Mouse (Mus musculus) kidney, adult 2 months (tissue): ENCODE measurements at regions not wholly inside any gene's neighbourhood (a gene's known extent, or its start where the extent isn't known, plus 50 kb on each side); places are given as distances from the start of the nearest gene placed in this dataset.

Source experiments
- CTCF ChIP-seq: fragments of 200-500 bp; conservative IDR thresholded peaks from 2 replicates; pipeline ENCODE4 v1.5.1; 2011; ENCODE audit warnings: low read depth, mild to moderate bottlenecking, control low read depth, low read length, moderate library complexity, mixed read lengths; ENCODE audit not compliant: insufficient read depth, insufficient read length
- POLR2A ChIP-seq: fragments of 200-500 bp; IDR thresholded peaks from one replicate; pipeline ENCODE4 v1.6.1; 2011; ENCODE audit warnings: low read depth, low read length, control low read depth

DNA sequence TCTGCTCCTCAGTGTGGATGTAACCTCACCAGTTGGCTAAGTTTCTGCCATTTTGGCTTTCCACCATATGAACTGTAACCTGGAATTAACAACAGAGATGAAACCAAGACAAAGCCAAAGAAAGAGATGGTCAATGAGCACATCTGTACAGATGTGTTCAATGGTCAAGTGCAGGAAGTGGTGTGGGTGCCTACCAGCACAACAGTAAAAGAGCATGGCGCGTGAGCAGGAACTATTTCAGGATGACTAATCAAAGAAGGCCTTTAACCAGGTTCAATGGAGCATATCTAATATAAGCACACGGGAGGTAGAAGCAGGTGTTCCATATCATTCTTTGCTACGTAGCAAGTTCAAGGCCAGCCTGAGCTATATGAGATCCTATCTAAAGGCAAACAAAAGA is 140.0 kb downstream of the Gipc2 start:
- no peak for TF ChIP-seq CTCF
- no peak for TF ChIP-seq POLR2A
